Mouse (Mus musculus): ENCODE measurements at regions not wholly inside any gene's neighbourhood (a gene's known extent, or its start where the extent isn't known, plus 50 kb on each side); places are given as distances from the start of the nearest gene placed in this dataset.
A peak's percentile ranks its signal among the peaks of the same experiment; 100 is the strongest.

- Histone ChIP-seq H3K36me3 (no peaks in the 10 kb centered on the region), H3K9ac (no peak overlapping the region), H3K4me1 (no peaks in the 10 kb centered on the region), H3K27me3 (no peaks in the 10 kb centered on the region), H3K4me2 (no peak overlapping the region), H3K27ac (no peak overlapping the region), H3K9me3 (no peaks in the 10 kb centered on the region), H3K4me3 (no peak overlapping the region)
- no peak for ATAC-seq (ENCODE audit: insufficient number of reproducible peaks, insufficient read depth, low FRiP score, low TSS enrichment, low read depth)
- 76% methylated on average over 1 of the region's 1 CpGs for WGBS
These were observed 759.9 kb upstream of the Fam160b2 start for GRCm38 (mm10) chr14:71359581-71359980.

- H3K4me3 ChIP-seq: no peak overlapping the region
- H3K9ac ChIP-seq: no peak overlapping the region
- H3K9me3 ChIP-seq: no peaks in the 10 kb centered on the region
- H3K4me2 ChIP-seq: no peak overlapping the region
- H3K4me1 ChIP-seq: peaks cover 6% of the 10 kb centered on the region; the same call in 1 of the 2 replicates
- no peak for ATAC-seq (ENCODE audit: insufficient number of reproducible peaks, insufficient read depth, low FRiP score, low TSS enrichment, low read depth)
- 35% methylated on average over 5 of the region's 5 CpGs for WGBS
- no peaks in the 10 kb centered on the region for H3K27me3 ChIP-seq
- no peaks in the 10 kb centered on the region for H3K36me3 ChIP-seq
- H3K27ac ChIP-seq: no peak overlapping the region
These were observed 738.6 kb upstream of the Fam160b2 start for GRCm38 (mm10) chr14:71338219-71338618.

- Histone ChIP-seq H3K27ac (no peak overlapping the region), H3K4me3 (no peak overlapping the region), H3K9me3 (no peaks in the 10 kb centered on the region), H3K4me2 (no peak overlapping the region), H3K27me3 (no peaks in the 10 kb centered on the region), H3K9ac (no peak overlapping the region), H3K36me3 (no peaks in the 10 kb centered on the region), H3K4me1 (peaks cover 6% of the 10 kb centered on the region; the same call in 1 of the 2 replicates)
- WGBS: 92% methylated on average over 3 of the region's 3 CpGs
- ATAC-seq (ENCODE audit: insufficient number of reproducible peaks, insufficient read depth, low FRiP score, low TSS enrichment, low read depth): no peak
These were observed 737.3 kb upstream of the Fam160b2 start for GRCm38 (mm10) chr14:71336906-71337305.

- H3K4me1 ChIP-seq: peaks cover 9% of the 10 kb centered on the region; the same call in 1 of the 2 replicates
- H3K27me3 ChIP-seq: no peaks in the 10 kb centered on the region
- no peak overlapping the region for H3K27ac ChIP-seq
- no peaks in the 10 kb centered on the region for H3K36me3 ChIP-seq
- no peaks in the 10 kb centered on the region for H3K9me3 ChIP-seq
- H3K4me3 ChIP-seq: no peak overlapping the region
- no peak for ATAC-seq (ENCODE audit: insufficient number of reproducible peaks, insufficient read depth, low FRiP score, low TSS enrichment, low read depth)
- 84% methylated on average over 1 of the region's 1 CpGs for WGBS
- no peak overlapping the region for H3K4me2 ChIP-seq
- no peak overlapping the region for H3K9ac ChIP-seq
These were observed 734.4 kb upstream of the Fam160b2 start for GRCm38 (mm10) chr14:71334022-71334421.

- H3K4me3 ChIP-seq: no peak overlapping the region
- 0 out of 2 replicates have a peak, but pooled peaks cover 3% of the 10 kb centered on the region for H3K9me3 ChIP-seq
- H3K4me1 ChIP-seq: 0 out of 2 replicates have a peak, but pooled peaks cover 3% of the 10 kb centered on the region
- no peaks in the 10 kb centered on the region for H3K27me3 ChIP-seq
- WGBS: 24% methylated on average over 5 of the region's 5 CpGs
- H3K36me3 ChIP-seq: no peaks in the 10 kb centered on the region
- peak overlapping the region; percentile 22; the same call in 1 of the 2 replicates for H3K27ac ChIP-seq
- no peak overlapping the region for H3K9ac ChIP-seq
- no peak for ATAC-seq (ENCODE audit: insufficient number of reproducible peaks, insufficient read depth, low FRiP score, low TSS enrichment, low read depth)
- H3K4me2 ChIP-seq: no peak overlapping the region
These were observed 730.4 kb upstream of the Fam160b2 start for GRCm38 (mm10) chr14:71329862-71330630.

- H3K36me3 ChIP-seq: no peaks in the 10 kb centered on the region
- ATAC-seq (ENCODE audit: insufficient number of reproducible peaks, insufficient read depth, low FRiP score, low TSS enrichment, low read depth): no peak
- H3K27ac ChIP-seq: no peak overlapping the region
- H3K4me2 ChIP-seq: no peak overlapping the region
- H3K4me3 ChIP-seq: no peak overlapping the region
- H3K9me3 ChIP-seq: 0 out of 2 replicates have a peak, but pooled peaks cover 3% of the 10 kb centered on the region
- 0 out of 2 replicates have a peak, but pooled peaks cover 3% of the 10 kb centered on the region for H3K4me1 ChIP-seq
- no peak overlapping the region for H3K9ac ChIP-seq
- H3K27me3 ChIP-seq: no peaks in the 10 kb centered on the region
These were observed 728.0 kb upstream of the Fam160b2 start for GRCm38 (mm10) chr14:71327621-71328020.

- H3K27me3 ChIP-seq: no peaks in the 10 kb centered on the region
- 91% methylated on average over 2 of the region's 2 CpGs for WGBS
- no peak overlapping the region for H3K4me3 ChIP-seq
- ATAC-seq (ENCODE audit: insufficient number of reproducible peaks, insufficient read depth, low FRiP score, low TSS enrichment, low read depth): no peak
- no peak overlapping the region for H3K9ac ChIP-seq
- H3K9me3 ChIP-seq: 0 out of 2 replicates have a peak, but pooled peaks cover 3% of the 10 kb centered on the region
- H3K36me3 ChIP-seq: no peaks in the 10 kb centered on the region
- 0 out of 2 replicates have a peak, but pooled peaks cover 3% of the 10 kb centered on the region for H3K4me1 ChIP-seq
- no peak overlapping the region for H3K4me2 ChIP-seq
- no peak overlapping the region for H3K27ac ChIP-seq
These were observed 727.0 kb upstream of the Fam160b2 start for GRCm38 (mm10) chr14:71326521-71327105.

GRCm38 (mm10) chr14:71315228-71315627 lies 715.6 kb upstream of the Fam160b2 start:
- no peak for ATAC-seq (ENCODE audit: insufficient number of reproducible peaks, insufficient read depth, low FRiP score, low TSS enrichment, low read depth)
- 53% methylated on average over 3 of the region's 3 CpGs for WGBS

GRCm38 (mm10) chr14:71299755-71300154 lies 700.1 kb upstream of the Fam160b2 start:
- H3K36me3 ChIP-seq: no peaks in the 10 kb centered on the region
- no peaks in the 10 kb centered on the region for H3K9me3 ChIP-seq
- no peaks in the 10 kb centered on the region for H3K27me3 ChIP-seq
- no peak overlapping the region for H3K9ac ChIP-seq
- 70% methylated on average over 6 of the region's 6 CpGs for WGBS
- no peak overlapping the region for H3K27ac ChIP-seq
- no peak overlapping the region for H3K4me2 ChIP-seq
- ATAC-seq (ENCODE audit: insufficient number of reproducible peaks, insufficient read depth, low FRiP score, low TSS enrichment, low read depth): no peak
- H3K4me3 ChIP-seq: no peak overlapping the region
- H3K4me1 ChIP-seq: no peaks in the 10 kb centered on the region

More at GRCm38 (mm10) chr14:71315228-71315627, 715.6 kb upstream of the Fam160b2 start:
- H3K36me3 ChIP-seq: no peaks in the 10 kb centered on the region
- no peak overlapping the region for H3K9ac ChIP-seq
- H3K4me2 ChIP-seq: no peak overlapping the region
- H3K27ac ChIP-seq: no peak overlapping the region
- no peaks in the 10 kb centered on the region for H3K9me3 ChIP-seq
- no peaks in the 10 kb centered on the region for H3K27me3 ChIP-seq
- H3K4me1 ChIP-seq: no peaks in the 10 kb centered on the region
- no peak overlapping the region for H3K4me3 ChIP-seq

- H3K27ac ChIP-seq: no peak overlapping the region
- no peaks in the 10 kb centered on the region for H3K27me3 ChIP-seq
- peaks cover 2% of the 10 kb centered on the region; the same call in 1 of the 2 replicates for H3K4me1 ChIP-seq
- H3K4me2 ChIP-seq: no peak overlapping the region
- H3K4me3 ChIP-seq: no peak overlapping the region
- 87% methylated on average over 14 of the region's 14 CpGs for WGBS
- H3K9me3 ChIP-seq: no peaks in the 10 kb centered on the region
- H3K9ac ChIP-seq: no peak overlapping the region
- no peaks in the 10 kb centered on the region for H3K36me3 ChIP-seq
- no peak for ATAC-seq (ENCODE audit: insufficient number of reproducible peaks, insufficient read depth, low FRiP score, low TSS enrichment, low read depth)
These were observed 681.9 kb upstream of the Fam160b2 start for GRCm38 (mm10) chr14:71281568-71281967.

- no peak overlapping the region for H3K27ac ChIP-seq
- H3K4me1 ChIP-seq: peaks cover 5% of the 10 kb centered on the region; the same call in 1 of the 2 replicates
- no peaks in the 10 kb centered on the region for H3K36me3 ChIP-seq
- H3K4me3 ChIP-seq: no peak overlapping the region
- H3K9me3 ChIP-seq: no peaks in the 10 kb centered on the region
- no peak overlapping the region for H3K9ac ChIP-seq
- no peak overlapping the region for H3K4me2 ChIP-seq
- no peaks in the 10 kb centered on the region for H3K27me3 ChIP-seq
- ATAC-seq (ENCODE audit: insufficient number of reproducible peaks, insufficient read depth, low FRiP score, low TSS enrichment, low read depth): no peak
- WGBS: 47% methylated on average over 12 of the region's 12 CpGs
These were observed 676.7 kb upstream of the Fam160b2 start for GRCm38 (mm10) chr14:71276309-71276791.

GRCm38 (mm10) chr14:71272470-71272869 lies 672.8 kb upstream of the Fam160b2 start:
- no peaks in the 10 kb centered on the region for H3K36me3 ChIP-seq
- no peak overlapping the region for H3K9ac ChIP-seq
- no peaks in the 10 kb centered on the region for H3K9me3 ChIP-seq
- no peak for ATAC-seq (ENCODE audit: insufficient number of reproducible peaks, insufficient read depth, low FRiP score, low TSS enrichment, low read depth)
- no peaks in the 10 kb centered on the region for H3K27me3 ChIP-seq
- no peak overlapping the region for H3K27ac ChIP-seq
- no peak overlapping the region for H3K4me2 ChIP-seq
- 55% methylated on average over 2 of the region's 2 CpGs for WGBS
- no peak overlapping the region for H3K4me3 ChIP-seq
- H3K4me1 ChIP-seq: peaks cover 21% of the 10 kb centered on the region
